8 mouse cellular contexts compared by ENCODE assay signal in genomic region chr5:67778026-67778425, GRCm38 (mm10).
DNase-seq lines count a peak whose midpoint lies in the region; ATAC-seq and TF ChIP-seq lines count a peak whose summit lies in the region.

No protein-coding gene starts in this region.

- no peaks in the 10 kb centered on the region for H3K9me3 ChIP-seq in heart, postnatal 0 days (replicated peaks; ENCODE audit: control insufficient read depth, low read length)

- peak; percentile 18 for DNase-seq in ovary, postnatal 14 days (ENCODE audit: low spot score)
- no peak for DNase-seq in ovary, adult 18-20 months (ENCODE audit: low spot score)
- peak; percentile 58 to 62 for DNase-seq in cerebellum, postnatal 14 days
- DNase-seq in heart, postnatal 0 days (ENCODE audit: low spot score) = peak; percentile 82
- peak; percentile 32 to 78 for DNase-seq in layer of hippocampus, adult 18-20 months (ENCODE audit: low spot score in 2 of 2)
- DNase-seq in lung, postnatal 4 days = peak; percentile 37 to 53
- DNase-seq in thymus, adult 18-20 months = no peak
- no peak for DNase-seq in frontal cortex, postnatal 14 days (ENCODE audit: low spot score in 2 of 2)

- H3K4me1 ChIP-seq in heart, postnatal 0 days (ENCODE audit: control insufficient read depth, insufficient read depth) = 0 out of 2 replicates have a peak, but pooled peaks cover 4% of the 10 kb centered on the region

- no peak overlapping the region for H3K27ac ChIP-seq in heart, postnatal 0 days (ENCODE audit: low read depth)

- no peak for TF ChIP-seq EP300 in heart, postnatal 0 days (IDR thresholded peaks at IDR 0.05; ENCODE audit: low read depth)

- peak; percentile 51; the same call in 1 of the 2 replicates for ATAC-seq in heart, postnatal 0 days (ENCODE audit: insufficient read depth, low read depth)

- no peak overlapping the region for H3K4me2 ChIP-seq in heart, postnatal 0 days (ENCODE audit: low read depth, low read length)

- no peak overlapping the region for H3K4me3 ChIP-seq in heart, postnatal 0 days (ENCODE audit: low read depth, low read length)

- H3K9ac ChIP-seq in heart, postnatal 0 days (replicated peaks; ENCODE audit: low read depth, low read length) = no peak overlapping the region

- no peaks in the 10 kb centered on the region for H3K36me3 ChIP-seq in heart, postnatal 0 days (replicated peaks; ENCODE audit: control insufficient read depth, insufficient read depth, low read length)

- H3K27me3 ChIP-seq in heart, postnatal 0 days (ENCODE audit: control insufficient read depth, insufficient read depth, low read length) = no peaks in the 10 kb centered on the region

- 65% methylated on average over 8 of the region's 8 CpGs for WGBS in heart, postnatal 0 days

- peak; percentile 62 for TF ChIP-seq CTCF in heart, postnatal 0 days (IDR thresholded peaks at IDR 0.05; ENCODE audit: low read depth)

Comparison
In these comparisons a context has a peak if more than half of its experiments do, and no peak if none do; other contexts are left out.
1. DNase-seq: peak in ovary, postnatal 14 days (single experiment), cerebellum, postnatal 14 days (2 of 2), heart, postnatal 0 days (single experiment), layer of hippocampus, adult 18-20 months (2 of 2) and lung, postnatal 4 days (2 of 2); none in ovary, adult 18-20 months (single experiment), thymus, adult 18-20 months (0 of 2) and frontal cortex, postnatal 14 days (0 of 2).